Mouse (Mus musculus): ENCODE data around the gene Ptk7. TPM values are rescaled to one million over a fixed set of nuclear protein-coding genes. Genes with fewer than 3 reads are reported as not detected.

Gene Ptk7
- polyA plus RNA-seq, 1 experiment from 2014 or later: 93.9 TPM

- peak overlapping the region; percentile 66 for H3K4me2 ChIP-seq (ENCODE audit: low read depth, low read length)
Measured at GRCm38 (mm10) chr17:46546591-46546990, 82.7 kb downstream of the Ptk7 start.

GRCm38 (mm10) chr17:46545813-46546564 is 83.3 kb downstream of the Ptk7 start, which contains the start of gene Cul9:
Gene Cul9, minus strand, starts transcription at chr17:46546388.
- peak; percentile 27; the same call in 1 of the 2 replicates for ATAC-seq (ENCODE audit: insufficient read depth, low FRiP score)
- Histone ChIP-seq H3K4me3 (replicated peaks; ENCODE audit: low read length) (peak within 1 kb of the TSS; percentile 52), H3K36me3 (ENCODE audit: control insufficient read depth, insufficient read depth, low read length) (peaks cover 7% of the 10 kb centered on the region; the same call in 1 of the 2 replicates), H3K4me1 (ENCODE audit: control insufficient read depth, insufficient read depth, low read length) (peaks cover 18% of the 10 kb centered on the region), H3K27ac (ENCODE audit: low read length) (no peak within 1 kb of the TSS), H3K4me2 (ENCODE audit: low read depth, low read length) (peak within 1 kb of the TSS; percentile 66), H3K9ac (ENCODE audit: low read length) (peak within 1 kb of the TSS; percentile 75), H3K27me3 (ENCODE audit: control insufficient read depth, insufficient read depth, low read length) (no peaks in the 10 kb centered on the region), H3K9me3 (replicated peaks; ENCODE audit: control insufficient read depth, low read length) (no peaks in the 10 kb centered on the region)
- WGBS: 4% methylated on average over 49 of the region's 49 CpGs

More at GRCm38 (mm10) chr17:46546591-46546990, 82.7 kb downstream of the Ptk7 start:
- Histone ChIP-seq H3K4me1 (ENCODE audit: control insufficient read depth, insufficient read depth, low read length) (peaks cover 18% of the 10 kb centered on the region), H3K36me3 (ENCODE audit: control insufficient read depth, insufficient read depth, low read length) (peaks cover 13% of the 10 kb centered on the region), H3K9me3 (replicated peaks; ENCODE audit: control insufficient read depth, low read length) (no peaks in the 10 kb centered on the region), H3K4me3 (replicated peaks; ENCODE audit: low read length) (peak overlapping the region; percentile 52), H3K27ac (ENCODE audit: low read length) (no peak overlapping the region), H3K9ac (ENCODE audit: low read length) (peak overlapping the region; percentile 75), H3K27me3 (ENCODE audit: control insufficient read depth, insufficient read depth, low read length) (no peaks in the 10 kb centered on the region)
- 22% methylated on average over 7 of the region's 7 CpGs for WGBS
- no peak for ATAC-seq (ENCODE audit: insufficient read depth, low FRiP score)

DNA sequence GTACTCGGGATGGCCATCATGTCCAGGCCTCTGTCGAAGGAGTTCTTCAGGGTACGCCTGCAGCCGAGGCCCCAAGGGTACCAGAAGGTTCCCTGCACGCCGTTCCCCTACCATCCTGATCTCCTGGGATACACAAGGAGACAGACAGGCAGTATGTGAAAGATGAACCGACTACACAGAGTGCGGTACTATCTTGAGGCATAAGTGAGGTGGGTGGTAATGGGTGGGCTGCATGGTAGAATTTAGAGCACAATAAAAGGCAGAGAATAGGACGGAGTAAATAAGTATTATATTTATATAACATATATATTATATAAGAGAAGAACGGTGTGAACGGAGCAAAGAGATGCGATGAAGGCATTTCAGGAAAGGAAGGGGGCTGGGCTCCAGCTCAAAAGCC is 85.6 kb downstream of the Ptk7 start:
- 90% methylated on average over 12 of the region's 12 CpGs for WGBS
- Histone ChIP-seq H3K9ac (ENCODE audit: low read length) (no peak overlapping the region), H3K4me2 (ENCODE audit: low read depth, low read length) (no peak overlapping the region), H3K27ac (ENCODE audit: low read length) (no peak overlapping the region), H3K4me1 (ENCODE audit: control insufficient read depth, insufficient read depth, low read length) (peaks cover 18% of the 10 kb centered on the region), H3K9me3 (replicated peaks; ENCODE audit: control insufficient read depth, low read length) (no peaks in the 10 kb centered on the region), H3K27me3 (ENCODE audit: control insufficient read depth, insufficient read depth, low read length) (no peaks in the 10 kb centered on the region), H3K36me3 (ENCODE audit: control insufficient read depth, insufficient read depth, low read length) (no peaks in the 10 kb centered on the region), H3K4me3 (replicated peaks; ENCODE audit: low read length) (no peak overlapping the region)
- ATAC-seq (ENCODE audit: insufficient read depth, low FRiP score): no peak

GRCm38 (mm10) chr17:46525579-46526307 is 103.6 kb downstream of the Ptk7 start:
- Histone ChIP-seq H3K9ac (ENCODE audit: low read length) (no peak overlapping the region), H3K27me3 (ENCODE audit: control insufficient read depth, insufficient read depth, low read length) (no peaks in the 10 kb centered on the region), H3K4me1 (ENCODE audit: control insufficient read depth, insufficient read depth, low read length) (peaks cover 6% of the 10 kb centered on the region), H3K36me3 (ENCODE audit: control insufficient read depth, insufficient read depth, low read length) (no peaks in the 10 kb centered on the region), H3K27ac (ENCODE audit: low read length) (no peak overlapping the region), H3K4me2 (ENCODE audit: low read depth, low read length) (no peak overlapping the region), H3K4me3 (replicated peaks; ENCODE audit: low read length) (no peak overlapping the region), H3K9me3 (replicated peaks; ENCODE audit: control insufficient read depth, low read length) (no peaks in the 10 kb centered on the region)
- WGBS: 43% methylated on average over 12 of the region's 12 CpGs
- ATAC-seq (ENCODE audit: insufficient read depth, low FRiP score): 0 out of 2 replicates have a peak, but pooled peaks have one; percentile 56

DNA sequence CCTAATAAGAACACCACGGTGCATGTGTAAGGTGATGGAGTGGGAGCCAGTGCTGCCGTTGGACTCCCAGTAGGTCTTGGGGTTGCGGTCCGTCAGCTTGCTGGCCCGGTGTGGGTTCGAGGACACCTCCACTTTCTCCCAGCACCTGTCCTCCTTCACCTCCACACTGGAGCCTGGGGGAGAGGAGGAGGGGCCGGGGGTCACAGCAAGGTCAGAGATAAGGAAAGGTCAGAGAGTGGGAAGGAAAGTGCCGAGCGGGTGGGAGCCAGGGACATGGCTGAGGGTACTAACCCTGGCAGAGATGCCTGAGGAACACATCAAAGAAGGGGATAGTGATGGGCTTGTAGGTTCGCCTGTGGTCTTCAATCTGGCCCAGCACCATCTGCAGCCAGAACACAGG is 104.2 kb downstream of the Ptk7 start:
- Histone ChIP-seq H3K4me2 (ENCODE audit: low read depth, low read length) (no peak overlapping the region), H3K9me3 (replicated peaks; ENCODE audit: control insufficient read depth, low read length) (no peaks in the 10 kb centered on the region), H3K27me3 (ENCODE audit: control insufficient read depth, insufficient read depth, low read length) (no peaks in the 10 kb centered on the region), H3K27ac (ENCODE audit: low read length) (no peak overlapping the region), H3K4me3 (replicated peaks; ENCODE audit: low read length) (no peak overlapping the region), H3K9ac (ENCODE audit: low read length) (no peak overlapping the region), H3K36me3 (ENCODE audit: control insufficient read depth, insufficient read depth, low read length) (no peaks in the 10 kb centered on the region), H3K4me1 (ENCODE audit: control insufficient read depth, insufficient read depth, low read length) (peaks cover 10% of the 10 kb centered on the region)
- ATAC-seq (ENCODE audit: insufficient read depth, low FRiP score): no peak
- 70% methylated on average over 10 of the region's 10 CpGs for WGBS

- H3K4me2 ChIP-seq (ENCODE audit: low read depth, low read length): no peak overlapping the region
- no peaks in the 10 kb centered on the region for H3K27me3 ChIP-seq (ENCODE audit: control insufficient read depth, insufficient read depth, low read length)
- ATAC-seq (ENCODE audit: insufficient read depth, low FRiP score): no peak
- no peak overlapping the region for H3K4me3 ChIP-seq (replicated peaks; ENCODE audit: low read length)
- no peak overlapping the region for H3K9ac ChIP-seq (ENCODE audit: low read length)
- no peaks in the 10 kb centered on the region for H3K36me3 ChIP-seq (ENCODE audit: control insufficient read depth, insufficient read depth, low read length)
- WGBS: 39% methylated on average over 24 of the region's 24 CpGs
- H3K9me3 ChIP-seq (replicated peaks; ENCODE audit: control insufficient read depth, low read length): no peaks in the 10 kb centered on the region
- peaks cover 10% of the 10 kb centered on the region for H3K4me1 ChIP-seq (ENCODE audit: control insufficient read depth, insufficient read depth, low read length)
- no peak overlapping the region for H3K27ac ChIP-seq (ENCODE audit: low read length)
Measured at GRCm38 (mm10) chr17:46521963-46522668, 107.2 kb downstream of the Ptk7 start.

DNA sequence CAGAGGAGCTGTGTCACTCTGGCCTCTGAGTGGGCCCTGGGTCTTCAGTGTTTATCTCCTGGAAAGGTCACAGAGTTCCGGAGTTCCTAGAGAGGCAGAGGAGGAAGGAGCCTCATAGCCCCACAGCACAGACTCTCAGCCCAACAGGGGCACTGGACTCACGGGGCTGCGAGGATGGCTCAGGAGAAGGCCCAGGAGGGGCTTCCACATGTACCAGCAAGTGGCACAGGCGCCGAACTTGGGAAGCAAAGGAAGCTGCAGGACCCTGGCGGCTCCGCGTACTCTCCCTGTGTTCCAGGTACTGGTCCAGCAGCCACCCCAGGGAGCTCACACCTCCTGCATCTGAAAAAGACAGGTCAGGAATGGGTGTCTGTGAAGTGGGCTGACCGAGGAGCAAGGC is 108.1 kb downstream of the Ptk7 start:
- Histone ChIP-seq H3K4me2 (ENCODE audit: low read depth, low read length) (peak overlapping the region; percentile 48), H3K27ac (ENCODE audit: low read length) (no peak overlapping the region), H3K9ac (ENCODE audit: low read length) (peak overlapping the region; percentile 69), H3K9me3 (replicated peaks; ENCODE audit: control insufficient read depth, low read length) (no peaks in the 10 kb centered on the region), H3K4me1 (ENCODE audit: control insufficient read depth, insufficient read depth, low read length) (peaks cover 10% of the 10 kb centered on the region), H3K36me3 (ENCODE audit: control insufficient read depth, insufficient read depth, low read length) (no peaks in the 10 kb centered on the region), H3K27me3 (ENCODE audit: control insufficient read depth, insufficient read depth, low read length) (no peaks in the 10 kb centered on the region), H3K4me3 (replicated peaks; ENCODE audit: low read length) (no peak overlapping the region)
- 67% methylated on average over 9 of the region's 9 CpGs for WGBS
- ATAC-seq (ENCODE audit: insufficient read depth, low FRiP score): no peak

DNA sequence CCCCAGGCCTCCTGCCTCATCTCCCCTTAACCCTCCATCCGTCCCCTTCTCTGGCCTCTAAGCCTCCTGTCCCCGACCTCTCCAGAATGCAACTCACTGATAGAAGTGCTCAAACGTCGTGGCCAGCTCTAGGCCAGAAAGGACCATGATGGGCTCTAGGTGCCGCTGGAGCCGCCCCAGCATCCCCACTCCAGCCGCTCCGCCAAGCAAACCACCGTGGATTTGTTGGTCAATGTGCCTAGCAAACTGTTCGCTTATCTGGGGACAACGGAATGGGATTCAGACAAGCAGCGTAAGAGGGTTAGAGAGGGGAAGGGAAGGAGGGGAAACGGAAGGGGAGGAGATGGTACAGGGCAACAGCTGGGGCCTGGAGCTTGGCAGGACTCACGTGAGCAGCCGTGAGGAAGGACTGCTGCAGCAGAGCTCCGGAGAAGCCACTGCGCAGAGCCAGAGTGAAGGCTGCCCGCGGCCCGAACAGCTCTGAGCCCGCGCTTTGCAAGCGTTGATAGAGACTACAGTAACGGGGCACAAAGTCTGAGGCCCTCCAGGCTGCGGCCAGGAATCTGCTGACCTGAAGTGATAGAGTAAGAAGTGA is 108.8 kb downstream of the Ptk7 start:
- 33% methylated on average over 25 of the region's 25 CpGs for WGBS
- H3K9ac ChIP-seq (ENCODE audit: low read length): peak overlapping the region; percentile 69
- no peaks in the 10 kb centered on the region for H3K9me3 ChIP-seq (replicated peaks; ENCODE audit: control insufficient read depth, low read length)
- H3K27me3 ChIP-seq (ENCODE audit: control insufficient read depth, insufficient read depth, low read length): no peaks in the 10 kb centered on the region
- H3K4me2 ChIP-seq (ENCODE audit: low read depth, low read length): peak overlapping the region; percentile 48
- peak; percentile 42; the same call in 1 of the 2 replicates for ATAC-seq (ENCODE audit: insufficient read depth, low FRiP score)
- H3K4me1 ChIP-seq (ENCODE audit: control insufficient read depth, insufficient read depth, low read length): peaks cover 10% of the 10 kb centered on the region
- peak overlapping the region; percentile 20 for H3K4me3 ChIP-seq (replicated peaks; ENCODE audit: low read length)
- no peak overlapping the region for H3K27ac ChIP-seq (ENCODE audit: low read length)
- H3K36me3 ChIP-seq (ENCODE audit: control insufficient read depth, insufficient read depth, low read length): no peaks in the 10 kb centered on the region
